10 mouse cellular contexts compared by ENCODE assay signal in genomic region chr17:10336558-10336957, GRCm38 (mm10). TPM values are rescaled to one million over a fixed set of nuclear protein-coding genes. Genes with fewer than 3 reads are reported as not detected.
DNase-seq lines count a peak whose midpoint lies in the region; ATAC-seq and TF ChIP-seq lines count a peak whose summit lies in the region.
"Had no signal": no experiment of that assay in that cellular context is flagged by ENCODE, and none has a peak within 500 bp of the region (broad histone marks: within the 10 kb centered on the region; RNA-seq: fewer than 3 reads in every experiment).

No protein-coding gene starts in this region.

- no peaks in the 10 kb centered on the region for H3K36me3 ChIP-seq in neural tube, embryonic 11.5 days (ENCODE audit: control insufficient read depth, insufficient read depth, low read length)
- no peaks in the 10 kb centered on the region for H3K36me3 ChIP-seq in hindbrain, postnatal 0 days (ENCODE audit: insufficient read depth, low read length)

- DNase-seq in gastrocnemius, adult 2 months, result no peak
- DNase-seq in gastrocnemius, postnatal 36 days, result no peak
- DNase-seq in neural tube, embryonic 11.5 days (ENCODE audit: low spot score), result no peak
- no peak for DNase-seq in neural tube, embryonic 10.5 days (ENCODE audit: extremely low spot score, low spot score)
- no peak for DNase-seq in hindbrain, postnatal 0 days (ENCODE audit: low spot score)
- DNase-seq in embryo, embryonic 11 days, result no peak

- no peak overlapping the region for H3K4me2 ChIP-seq in neural tube, embryonic 11.5 days (ENCODE audit: low read depth)
- no peak overlapping the region for H3K4me2 ChIP-seq in hindbrain, postnatal 0 days (ENCODE audit: low read depth, low read length)

- intact Hi-C loops in gastrocnemius, adult 2 months (cut with DNase I), result loop anchor here (5.0 kb wide), 1 partner anchor 156 kb away; no protein-coding TSS in a partner anchor
- intact Hi-C loops in gastrocnemius, postnatal 36 days (cut with DNase I), result no loop called here

- no peak for TF ChIP-seq CTCF in gastrocnemius, adult 2 months (IDR thresholded peaks at IDR 0.05)
- TF ChIP-seq CTCF in hindbrain, postnatal 0 days (IDR thresholded peaks at IDR 0.05; ENCODE audit: low read depth), result no peak
- TF ChIP-seq CTCF in olfactory bulb, adult 2 months (IDR thresholded peaks at IDR 0.05; ENCODE audit: insufficient read depth, low read depth, low read length), result no peak

- TF ChIP-seq POLR2A in olfactory bulb, adult 2 months (IDR thresholded peaks at IDR 0.05; ENCODE audit: insufficient read depth, low read depth, low read length), result no peak

- H3K9me3 ChIP-seq in neural tube, embryonic 11.5 days (ENCODE audit: control insufficient read depth, low read length), result no peaks in the 10 kb centered on the region
- no peaks in the 10 kb centered on the region for H3K9me3 ChIP-seq in hindbrain, postnatal 0 days (ENCODE audit: low read length)

- no peak for ATAC-seq in neural tube, embryonic 11.5 days (ENCODE audit: insufficient read depth, low FRiP score, low TSS enrichment)
- ATAC-seq in hindbrain, postnatal 0 days, result no peak
- no peak for ATAC-seq in megakaryocyte-erythroid progenitor cell, adult 5-6 weeks (replicated peaks; ENCODE audit: low FRiP score, low TSS enrichment, poor library complexity, severe bottlenecking)
- ATAC-seq: Patski had no signal

- H3K9ac ChIP-seq in neural tube, embryonic 11.5 days (ENCODE audit: low read length), result no peak overlapping the region
- 0 out of 2 replicates have a peak overlapping the region, but pooled peaks have one; percentile 60 for H3K9ac ChIP-seq in hindbrain, postnatal 0 days (replicated peaks; ENCODE audit: low read length)

- H3K4me1 ChIP-seq in neural tube, embryonic 11.5 days (ENCODE audit: control insufficient read depth, insufficient read depth, low read length), result peaks cover 22% of the 10 kb centered on the region; the same call in 1 of the 2 replicates
- no peaks in the 10 kb centered on the region; the same call in 1 of the 2 replicates for H3K4me1 ChIP-seq in hindbrain, postnatal 0 days (ENCODE audit: insufficient read depth, low read length)
- H3K4me1 ChIP-seq in olfactory bulb, adult 2 months (ENCODE audit: control insufficient read depth, insufficient read depth, low read length), result peaks cover 16% of the 10 kb centered on the region

- H3K27ac ChIP-seq in gastrocnemius, adult 2 months, result peak overlapping the region; percentile 88
- peak overlapping the region; percentile 90 for H3K27ac ChIP-seq in neural tube, embryonic 11.5 days (ENCODE audit: low read depth, low read length)
- peak overlapping the region; percentile 91 for H3K27ac ChIP-seq in hindbrain, postnatal 0 days
- peak overlapping the region; percentile 37 for H3K27ac ChIP-seq in olfactory bulb, adult 2 months (ENCODE audit: insufficient read depth, low read depth, low read length)
- H3K27ac ChIP-seq: kidney, postnatal 0 days had no signal

- H3K27me3 ChIP-seq in neural tube, embryonic 11.5 days (ENCODE audit: control insufficient read depth, insufficient read depth, low read length), result no peaks in the 10 kb centered on the region
- no peaks in the 10 kb centered on the region for H3K27me3 ChIP-seq in hindbrain, postnatal 0 days (ENCODE audit: insufficient read depth, low read length)
- H3K27me3 ChIP-seq: Patski had no signal

- WGBS in neural tube, embryonic 11.5 days, result 86% methylated on average over 12 of the region's 12 CpGs
- 51% methylated on average over 12 of the region's 12 CpGs for WGBS in hindbrain, postnatal 0 days
- 61% methylated on average over 12 of the region's 12 CpGs for WGBS in olfactory bulb, adult 2 months

- H3K4me3 ChIP-seq in gastrocnemius, adult 2 months, result peak overlapping the region; percentile 80
- no peak overlapping the region for H3K4me3 ChIP-seq in neural tube, embryonic 11.5 days (ENCODE audit: low read depth, low read length)
- H3K4me3 ChIP-seq in hindbrain, postnatal 0 days (ENCODE audit: low read length), result no peak overlapping the region
- H3K4me3 ChIP-seq in olfactory bulb, adult 2 months (ENCODE audit: insufficient read depth, low read depth, low read length), result no peak overlapping the region

RNA-seq across cellular contexts. Expression of gene Qk, which starts 16.9 kb away (rescaled TPM):
- 100 to 1,000 TPM; 236 to 397 TPM for total RNA-seq in gastrocnemius, adult 2 months (2021)
- total RNA-seq in gastrocnemius, postnatal 36 days (2021), result 100 to 1,000 TPM; 212 to 251 TPM
- polyA plus RNA-seq in neural tube, embryonic 11.5 days (2014; fragmentation: Nextera tagmentation; extraction: Ambion mirVana), result 53.7 and 57.0 TPM in 2 replicates
- 466 and 482 TPM in 2 replicates for total RNA-seq in hindbrain, postnatal 0 days (2014; rRNA removed)
- 66.7 and 77.3 TPM in 2 replicates for polyA plus RNA-seq in hindbrain, postnatal 0 days (2015; fragmentation: Nextera tagmentation; extraction: Ambion mirVana)
- 142 and 194 TPM in 2 replicates for polyA plus RNA-seq in olfactory bulb, adult 2 months (2012; ENCODE audit: insufficient read depth, insufficient read length, low replicate concordance, missing spikeins)
- 78.7 and 96.3 TPM in 2 replicates for total RNA-seq in megakaryocyte-erythroid progenitor cell, adult 5-6 weeks (2014; fragmentation: Nextera tagmentation)
- 57.6 and 59.9 TPM in 2 replicates for total RNA-seq in megakaryocyte-erythroid progenitor cell, adult 5-6 weeks (2017)

Comparison
In these comparisons a context has a peak if more than half of its experiments do, and no peak if none do; other contexts are left out.
1. H3K27ac ChIP-seq: peak in every context shown above with its lines; median percentile 91 in hindbrain, postnatal 0 days; 90 in neural tube, embryonic 11.5 days; 88 in gastrocnemius, adult 2 months; 37 in olfactory bulb, adult 2 months.